Mouse (Mus musculus): ENCODE measurements at regions not wholly inside any gene's neighbourhood (a gene's known extent, or its start where the extent isn't known, plus 50 kb on each side); places are given as distances from the start of the nearest gene placed in this dataset.
A peak's percentile ranks its signal among the peaks of the same experiment; 100 is the strongest.

GRCm38 (mm10) chr2:45225364-45226044 lies 108.3 kb upstream of the Zeb2 start:
- H3K4me1 ChIP-seq (ENCODE audit: control insufficient read depth, insufficient read depth, low read length): peaks cover 11% of the 10 kb centered on the region
- H3K9ac ChIP-seq (ENCODE audit: low read depth, low read length, severe bottlenecking): no peak overlapping the region
- no peaks in the 10 kb centered on the region for H3K9me3 ChIP-seq (ENCODE audit: control insufficient read depth, low read length)
- WGBS: 27% methylated on average over 9 of the region's 9 CpGs
- TF ChIP-seq POLR2A (IDR thresholded peaks at IDR 0.05; ENCODE audit: borderline replicate concordance, extremely low read depth, insufficient read depth, insufficient read length): no peak
- no peak for ATAC-seq (ENCODE audit: low FRiP score, low read depth)
- DNase-seq (ENCODE audit: low spot score): no peak
- no peak overlapping the region for H3K4me3 ChIP-seq (replicated peaks; ENCODE audit: low read length)
- no peak overlapping the region for H3K4me2 ChIP-seq (replicated peaks; ENCODE audit: low read depth, low read length, severe bottlenecking)
- no peaks in the 10 kb centered on the region for H3K36me3 ChIP-seq (ENCODE audit: control insufficient read depth, insufficient read depth, low read length)
- H3K27ac ChIP-seq (replicated peaks; ENCODE audit: low read depth, low read length): no peak overlapping the region
- peaks cover 7% of the 10 kb centered on the region; the same call in 1 of the 2 replicates for H3K27me3 ChIP-seq (ENCODE audit: control insufficient read depth, insufficient read depth, low read length)

- no peak overlapping the region for H3K9ac ChIP-seq (ENCODE audit: low read depth, low read length, severe bottlenecking)
Measured at GRCm38 (mm10) chr2:45222213-45222612, 105.0 kb upstream of the Zeb2 start.

GRCm38 (mm10) chr2:45219851-45220250 lies 102.7 kb upstream of the Zeb2 start:
- ATAC-seq (ENCODE audit: low FRiP score, low read depth): no peak
- H3K27ac ChIP-seq (replicated peaks; ENCODE audit: low read depth, low read length): no peak overlapping the region
- H3K4me2 ChIP-seq (replicated peaks; ENCODE audit: low read depth, low read length, severe bottlenecking): no peak overlapping the region
- no peaks in the 10 kb centered on the region; the same call in 1 of the 2 replicates for H3K4me1 ChIP-seq (ENCODE audit: control insufficient read depth, insufficient read depth, low read length)
- DNase-seq (ENCODE audit: low spot score): no peak
- 50% methylated on average over 5 of the region's 5 CpGs for WGBS
- TF ChIP-seq POLR2A (IDR thresholded peaks at IDR 0.05; ENCODE audit: borderline replicate concordance, extremely low read depth, insufficient read depth, insufficient read length): no peak
- no peak overlapping the region for H3K4me3 ChIP-seq (replicated peaks; ENCODE audit: low read length)
- peaks cover 4% of the 10 kb centered on the region; the same call in 1 of the 2 replicates for H3K27me3 ChIP-seq (ENCODE audit: control insufficient read depth, insufficient read depth, low read length)
- H3K9ac ChIP-seq (ENCODE audit: low read depth, low read length, severe bottlenecking): no peak overlapping the region
- H3K9me3 ChIP-seq (ENCODE audit: control insufficient read depth, low read length): no peaks in the 10 kb centered on the region
- H3K36me3 ChIP-seq (ENCODE audit: control insufficient read depth, insufficient read depth, low read length): no peaks in the 10 kb centered on the region

More at GRCm38 (mm10) chr2:45222213-45222612, 105.0 kb upstream of the Zeb2 start:
- DNase-seq (ENCODE audit: low spot score) (peak; percentile 15), ATAC-seq (ENCODE audit: low FRiP score, low read depth) (no peak; the same call in 1 of the 2 replicates)
- TF ChIP-seq POLR2A (IDR thresholded peaks at IDR 0.05; ENCODE audit: borderline replicate concordance, extremely low read depth, insufficient read depth, insufficient read length): no peak
- Histone ChIP-seq H3K4me2 (replicated peaks; ENCODE audit: low read depth, low read length, severe bottlenecking) (no peak overlapping the region), H3K4me1 (ENCODE audit: control insufficient read depth, insufficient read depth, low read length) (peaks cover 5% of the 10 kb centered on the region), H3K27me3 (ENCODE audit: control insufficient read depth, insufficient read depth, low read length) (peaks cover 4% of the 10 kb centered on the region; the same call in 1 of the 2 replicates), H3K9me3 (ENCODE audit: control insufficient read depth, low read length) (no peaks in the 10 kb centered on the region), H3K27ac (replicated peaks; ENCODE audit: low read depth, low read length) (no peak overlapping the region), H3K4me3 (replicated peaks; ENCODE audit: low read length) (no peak overlapping the region), H3K36me3 (ENCODE audit: control insufficient read depth, insufficient read depth, low read length) (no peaks in the 10 kb centered on the region)
- WGBS: 52% methylated on average over 13 of the region's 13 CpGs

- no peaks in the 10 kb centered on the region for H3K9me3 ChIP-seq (ENCODE audit: control insufficient read depth, low read length)
- no peak for ATAC-seq (ENCODE audit: low FRiP score, low read depth)
- H3K4me1 ChIP-seq (ENCODE audit: control insufficient read depth, insufficient read depth, low read length): no peaks in the 10 kb centered on the region
- TF ChIP-seq POLR2A (IDR thresholded peaks at IDR 0.05; ENCODE audit: borderline replicate concordance, extremely low read depth, insufficient read depth, insufficient read length): no peak
- no peak overlapping the region for H3K4me3 ChIP-seq (replicated peaks; ENCODE audit: low read length)
- no peak overlapping the region for H3K9ac ChIP-seq (ENCODE audit: low read depth, low read length, severe bottlenecking)
- no peak overlapping the region for H3K27ac ChIP-seq (replicated peaks; ENCODE audit: low read depth, low read length)
- no peak for DNase-seq (ENCODE audit: low spot score)
- no peak overlapping the region for H3K4me2 ChIP-seq (replicated peaks; ENCODE audit: low read depth, low read length, severe bottlenecking)
- H3K27me3 ChIP-seq (ENCODE audit: control insufficient read depth, insufficient read depth, low read length): no peaks in the 10 kb centered on the region
- WGBS: 65% methylated on average over 2 of the region's 2 CpGs
- H3K36me3 ChIP-seq (ENCODE audit: control insufficient read depth, insufficient read depth, low read length): no peaks in the 10 kb centered on the region
Measured at GRCm38 (mm10) chr2:45212833-45213232, 95.6 kb upstream of the Zeb2 start.

- DNase-seq (ENCODE audit: low spot score) (no peak), ATAC-seq (ENCODE audit: low FRiP score, low read depth) (no peak)
- Histone ChIP-seq H3K4me1 (ENCODE audit: control insufficient read depth, insufficient read depth, low read length) (peaks cover 5% of the 10 kb centered on the region; the same call in 1 of the 2 replicates), H3K4me3 (replicated peaks; ENCODE audit: low read length) (no peak overlapping the region), H3K36me3 (ENCODE audit: control insufficient read depth, insufficient read depth, low read length) (no peaks in the 10 kb centered on the region), H3K27ac (replicated peaks; ENCODE audit: low read depth, low read length) (no peak overlapping the region), H3K27me3 (ENCODE audit: control insufficient read depth, insufficient read depth, low read length) (no peaks in the 10 kb centered on the region), H3K9ac (ENCODE audit: low read depth, low read length, severe bottlenecking) (no peak overlapping the region), H3K9me3 (ENCODE audit: control insufficient read depth, low read length) (no peaks in the 10 kb centered on the region), H3K4me2 (replicated peaks; ENCODE audit: low read depth, low read length, severe bottlenecking) (no peak overlapping the region)
- 90% methylated on average over 6 of the region's 6 CpGs for WGBS
- no peak for TF ChIP-seq POLR2A (IDR thresholded peaks at IDR 0.05; ENCODE audit: borderline replicate concordance, extremely low read depth, insufficient read depth, insufficient read length)
Measured at GRCm38 (mm10) chr2:45208526-45208925, 91.3 kb upstream of the Zeb2 start.

Measured in limb, embryonic 14.5 days (tissue).